Mouse (Mus musculus): ENCODE measurements around the gene Def6. TPM values are rescaled to one million over a fixed set of nuclear protein-coding genes. Genes with fewer than 3 reads are reported as not detected.
"Not testable (repeated sequence)": the region's sequence is repeated elsewhere in the genome, so short reads cannot be mapped to it uniquely, and the experiment has no call there.

The Def6 gene
- polyA plus RNA-seq, 1 experiment, result 3.4 TPM

GRCm38 (mm10) chr17:28212391-28212790, 4.8 kb downstream of the Def6 start:
- Histone ChIP-seq H3ac (ENCODE audit: control insufficient read depth, insufficient read length) (no peak overlapping the region), H3K27me3 (ENCODE audit: control insufficient read depth, insufficient read depth, insufficient read length) (no peaks in the 10 kb centered on the region), H3K79me2 (ENCODE audit: control insufficient read depth, insufficient read depth) (no peaks in the 10 kb centered on the region), H3K36me3 (ENCODE audit: control insufficient read depth, insufficient read depth) (no peaks in the 10 kb centered on the region), H3K4me3 (no peak overlapping the region), H3K4me2 (ENCODE audit: low read depth) (no peak overlapping the region)
- TF ChIP-seq POLR2A (IDR thresholded peaks at IDR 0.05; ENCODE audit: insufficient read length, low read depth) (no peak), E2F4 (IDR thresholded peaks at IDR 0.05; ENCODE audit: insufficient read depth) (no peak), TCF3 (IDR thresholded peaks at IDR 0.05; ENCODE audit: insufficient read length, low read depth) (no peak), TCF12 (IDR thresholded peaks at IDR 0.05; ENCODE audit: insufficient read depth, poor library complexity, severe bottlenecking) (no peak), POLR2AphosphoS2 (IDR thresholded peaks at IDR 0.05; ENCODE audit: insufficient read length, low read depth) (no peak), MAX (IDR thresholded peaks at IDR 0.05; ENCODE audit: low read depth) (no peak), MYOG (IDR thresholded peaks at IDR 0.05; ENCODE audit: control insufficient read depth in 1 of 3, insufficient read depth in 1 of 3, insufficient read length in 2 of 3, low read depth in 2 of 3) (no peak), USF1 (IDR thresholded peaks at IDR 0.05; ENCODE audit: low read depth) (no peak), CEBPB (IDR thresholded peaks at IDR 0.05; ENCODE audit: insufficient read depth, poor library complexity, severe bottlenecking) (no peak), MYOD1 (IDR thresholded peaks at IDR 0.05; ENCODE audit: control insufficient read depth in 1 of 3, insufficient read length in 2 of 3, low read depth in 2 of 3) (no peak), REST (IDR thresholded peaks at IDR 0.05; ENCODE audit: insufficient read depth, insufficient read length) (no peak)

DNA sequence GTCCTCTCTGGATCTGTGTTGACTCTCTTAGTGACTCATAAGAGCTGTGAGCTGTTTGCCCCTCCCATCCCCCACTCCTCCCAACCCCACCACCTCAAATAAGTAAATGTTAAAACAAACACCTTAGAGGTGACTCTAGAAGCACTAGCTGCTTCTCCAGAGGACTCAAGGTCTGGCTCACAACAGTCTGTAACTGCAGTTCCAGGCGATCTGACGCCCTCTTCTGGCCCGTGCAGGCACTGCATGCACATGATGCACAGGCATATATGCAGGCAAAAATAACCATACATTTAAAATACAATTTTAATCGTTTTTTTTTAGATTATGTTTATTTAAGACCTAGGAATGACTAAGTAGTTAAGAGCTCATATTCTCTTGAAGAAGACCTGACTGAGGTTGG, 5.7 kb downstream of the Def6 start:
- Histone ChIP-seq H3K4me3 (no peak overlapping the region), H3K79me2 (ENCODE audit: control insufficient read depth, insufficient read depth) (no peaks in the 10 kb centered on the region), H3K36me3 (ENCODE audit: control insufficient read depth, insufficient read depth) (no peaks in the 10 kb centered on the region), H3K4me2 (ENCODE audit: low read depth) (no peak overlapping the region), H3ac (ENCODE audit: control insufficient read depth, insufficient read length) (no peak overlapping the region), H3K27me3 (ENCODE audit: control insufficient read depth, insufficient read depth, insufficient read length) (no peaks in the 10 kb centered on the region)
- no peak for TF ChIP-seq CEBPB (IDR thresholded peaks at IDR 0.05; ENCODE audit: insufficient read depth, poor library complexity, severe bottlenecking)
- no peak for TF ChIP-seq MYOD1 (IDR thresholded peaks at IDR 0.05; ENCODE audit: control insufficient read depth in 1 of 3, insufficient read length in 2 of 3, low read depth in 2 of 3)
- TF ChIP-seq SRF (IDR thresholded peaks at IDR 0.05; ENCODE audit: control insufficient read depth, insufficient read length, low read depth), result no peak
- no peak for TF ChIP-seq MYOG (IDR thresholded peaks at IDR 0.05; ENCODE audit: control insufficient read depth in 1 of 3, insufficient read depth in 1 of 3, insufficient read length in 2 of 3, low read depth in 2 of 3)
- TF ChIP-seq MAX (IDR thresholded peaks at IDR 0.05; ENCODE audit: low read depth), result no peak
- no peak for TF ChIP-seq USF1 (IDR thresholded peaks at IDR 0.05; ENCODE audit: low read depth)
- no peak for TF ChIP-seq E2F4 (IDR thresholded peaks at IDR 0.05; ENCODE audit: insufficient read depth)
- no peak for TF ChIP-seq REST (IDR thresholded peaks at IDR 0.05; ENCODE audit: insufficient read depth, insufficient read length)
- no peak for TF ChIP-seq POLR2AphosphoS2 (IDR thresholded peaks at IDR 0.05; ENCODE audit: insufficient read length, low read depth)
- TF ChIP-seq TCF12 (IDR thresholded peaks at IDR 0.05; ENCODE audit: insufficient read depth, poor library complexity, severe bottlenecking), result no peak
- no peak for TF ChIP-seq TCF3 (IDR thresholded peaks at IDR 0.05; ENCODE audit: insufficient read length, low read depth)
- no peak for TF ChIP-seq POLR2A (IDR thresholded peaks at IDR 0.05; ENCODE audit: insufficient read length, low read depth)

GRCm38 (mm10) chr17:28216791-28217190, 9.2 kb downstream of the Def6 start:
- no peak overlapping the region for H3ac ChIP-seq (ENCODE audit: control insufficient read depth, insufficient read length)
- H3K36me3 ChIP-seq (ENCODE audit: control insufficient read depth, insufficient read depth), result no peaks in the 10 kb centered on the region
- H3K4me2 ChIP-seq (ENCODE audit: low read depth), result no peak overlapping the region
- no peaks in the 10 kb centered on the region for H3K27me3 ChIP-seq (ENCODE audit: control insufficient read depth, insufficient read depth, insufficient read length)
- TF ChIP-seq MAX (IDR thresholded peaks at IDR 0.05; ENCODE audit: low read depth) (no peak), REST (IDR thresholded peaks at IDR 0.05; ENCODE audit: insufficient read depth, insufficient read length) (peak; percentile 48)
- H3K79me2 ChIP-seq (ENCODE audit: control insufficient read depth, insufficient read depth), result no peaks in the 10 kb centered on the region
- H3K4me3 ChIP-seq, result no peak overlapping the region

- Histone ChIP-seq H3K27me3 (ENCODE audit: control insufficient read depth, insufficient read depth, insufficient read length) (no peaks in the 10 kb centered on the region), H3K4me2 (ENCODE audit: low read depth) (peak overlapping the region; percentile 16), H3K4me3 (no peak overlapping the region), H3K79me2 (ENCODE audit: control insufficient read depth, insufficient read depth) (no peaks in the 10 kb centered on the region), H3ac (ENCODE audit: control insufficient read depth, insufficient read length) (no peak overlapping the region), H3K36me3 (ENCODE audit: control insufficient read depth, insufficient read depth) (no peaks in the 10 kb centered on the region)
- TF ChIP-seq REST (IDR thresholded peaks at IDR 0.05; ENCODE audit: insufficient read depth, insufficient read length) (no peak), TCF3 (IDR thresholded peaks at IDR 0.05; ENCODE audit: insufficient read length, low read depth) (no peak), CEBPB (IDR thresholded peaks at IDR 0.05; ENCODE audit: insufficient read depth, poor library complexity, severe bottlenecking) (no peak), E2F4 (IDR thresholded peaks at IDR 0.05; ENCODE audit: insufficient read depth) (no peak)
Measured at GRCm38 (mm10) chr17:28217721-28218649, 10.4 kb downstream of the Def6 start.

DNA sequence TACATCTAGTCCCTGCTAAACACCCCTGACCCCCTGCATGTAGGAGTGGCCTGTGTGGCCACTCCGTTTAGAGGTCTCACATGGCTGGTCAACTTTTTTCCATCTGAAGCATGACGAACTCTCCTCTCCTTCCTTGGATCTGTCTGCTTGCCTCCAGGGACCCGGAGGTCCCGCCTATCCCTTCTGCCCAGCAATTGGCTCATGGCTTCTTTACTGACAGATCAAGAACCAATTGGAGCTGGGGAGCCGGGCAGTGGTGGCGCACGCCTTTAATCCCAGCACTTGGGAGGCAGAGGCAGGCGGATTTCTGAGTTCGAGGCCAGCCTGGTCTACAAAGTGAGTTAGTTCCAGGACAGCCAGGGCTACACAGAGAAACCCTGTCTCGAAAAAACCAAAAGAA, 14.9 kb downstream of the Def6 start:
- not testable (repeated sequence) for H3K36me3 ChIP-seq (ENCODE audit: control insufficient read depth, insufficient read depth); H3ac ChIP-seq (ENCODE audit: control insufficient read depth, insufficient read length); H3K4me3 ChIP-seq; H3K4me2 ChIP-seq (ENCODE audit: low read depth); H3K79me2 ChIP-seq (ENCODE audit: control insufficient read depth, insufficient read depth); H3K27me3 ChIP-seq (ENCODE audit: control insufficient read depth, insufficient read depth, insufficient read length)

All from myocyte (in vitro differentiated cells).